Mouse (Mus musculus) forelimb bud, embryonic 11.5 days (tissue): ENCODE results near the gene Rpl29.

Experiments used
- DNase-seq: peaks from one replicate; pipeline ENCODE4 v3.0.0-alpha.2; 2012; ENCODE audit warnings: low read depth, low spot score

Gene Rpl29

DNA sequence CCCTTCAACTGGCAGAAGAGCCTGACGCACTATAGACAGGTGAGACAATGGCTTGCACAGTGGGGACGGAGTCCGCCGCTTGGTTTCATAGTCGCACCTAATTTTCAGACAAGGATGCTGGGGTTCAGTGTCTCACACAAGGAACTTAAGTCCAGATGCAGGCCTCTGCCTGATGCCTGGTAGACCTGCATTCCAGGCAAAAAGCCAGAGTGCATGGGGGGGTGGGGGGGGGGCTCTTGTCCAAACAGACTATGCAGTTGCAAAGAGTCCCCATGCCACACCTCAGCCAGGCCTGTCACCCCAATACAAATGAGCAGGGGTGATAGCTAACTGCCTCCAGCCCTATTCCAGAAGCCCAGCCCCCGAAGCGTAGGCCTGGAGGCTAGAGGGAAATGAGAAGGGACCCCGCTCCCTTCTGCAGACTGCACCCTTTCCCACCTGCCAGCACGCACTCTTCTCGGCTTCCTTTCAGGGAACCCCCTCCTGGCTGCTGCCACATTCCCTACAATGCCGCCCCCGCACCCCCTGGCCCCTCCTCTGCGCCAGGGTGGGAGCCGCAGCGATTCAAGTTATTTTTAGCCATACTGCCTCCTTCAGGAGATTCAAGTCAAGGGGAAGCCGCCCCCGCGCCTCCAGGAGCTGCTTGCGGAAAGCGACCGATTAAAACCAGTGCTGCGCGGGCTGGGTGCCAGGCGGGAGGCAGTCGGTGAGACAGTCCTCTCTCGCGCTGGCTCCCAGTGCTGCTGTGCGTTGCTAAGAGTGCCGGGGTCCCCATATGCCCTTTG, 11.2 kb upstream of the Rpl29 start:
- peak; percentile 59 for DNase-seq

DNA sequence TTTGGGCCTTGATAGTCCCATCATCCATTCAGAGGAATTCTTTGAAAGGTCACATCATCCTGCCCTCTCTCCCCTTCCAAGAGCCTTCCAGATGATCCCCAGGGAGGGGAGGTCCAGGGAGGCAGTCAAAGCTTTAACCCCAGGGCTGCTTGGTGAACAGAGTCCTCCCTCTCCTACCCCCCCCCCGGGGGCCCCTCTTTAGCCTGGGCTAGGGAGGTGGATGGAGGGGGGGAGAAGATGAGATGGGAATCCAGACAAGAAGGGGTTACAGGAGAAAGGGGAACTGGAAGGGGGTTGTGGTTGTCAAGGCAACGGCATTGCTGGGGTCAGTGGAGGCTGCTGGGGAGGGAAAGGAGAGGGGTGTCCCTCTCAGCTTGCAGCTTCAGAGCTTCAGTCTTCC, 8.6 kb upstream of the Rpl29 start:
- DNase-seq = no peak

DNA sequence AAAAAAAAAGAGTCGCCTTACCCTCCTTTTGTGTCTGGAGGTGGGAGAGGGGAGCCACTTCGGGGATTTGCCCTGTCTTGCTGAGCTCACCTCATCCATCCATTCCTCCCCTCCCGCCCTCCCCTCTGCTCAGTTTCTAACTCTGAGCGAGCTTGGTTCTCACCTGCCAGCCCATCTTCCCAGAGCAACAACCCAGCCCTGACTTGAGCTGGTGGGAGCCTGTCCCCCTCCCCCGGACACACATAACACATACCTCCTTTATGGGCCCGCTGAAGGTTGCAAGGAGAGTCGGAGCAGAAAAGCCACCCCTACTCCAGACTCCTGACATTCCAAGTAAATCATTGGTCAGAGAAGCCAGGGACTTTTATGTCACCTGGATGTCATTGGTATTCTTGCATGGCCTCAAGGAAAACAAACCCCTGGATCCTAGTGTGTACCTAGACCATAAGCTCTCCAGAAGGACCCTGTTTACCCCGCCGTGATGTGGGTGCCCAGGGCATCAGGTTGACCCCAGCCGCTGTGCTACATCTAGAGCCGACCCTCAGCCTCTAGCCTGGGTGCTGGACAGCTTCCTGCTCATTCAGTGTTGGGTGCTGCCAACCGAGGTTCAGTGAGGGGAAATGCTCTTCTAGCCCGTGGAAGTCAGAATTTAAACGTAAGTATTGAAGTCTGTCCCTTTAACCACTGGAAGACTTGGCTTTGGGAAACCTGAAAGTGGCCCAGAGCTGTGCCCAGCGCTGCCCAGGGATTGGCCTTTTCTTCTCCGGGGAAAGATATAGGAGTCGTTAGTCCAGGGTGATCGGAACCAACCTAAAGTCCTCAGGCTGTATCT, 8.0 kb upstream of the Rpl29 start:
- DNase-seq = no peak

DNA sequence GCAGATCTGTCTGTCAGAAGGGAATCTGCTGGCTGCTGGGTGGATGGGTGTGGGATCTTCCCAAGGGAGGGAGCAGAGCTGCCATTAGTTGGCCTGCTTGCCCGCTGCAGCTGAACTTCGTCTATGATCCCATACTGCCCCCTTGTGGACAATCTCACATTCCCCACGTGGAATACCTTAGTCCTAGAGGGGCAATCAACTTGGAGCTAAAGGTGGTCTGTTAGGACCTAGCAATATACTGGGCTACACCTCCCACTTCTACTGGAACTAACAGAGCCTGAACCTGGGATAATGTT, 7.4 kb upstream of the Rpl29 start:
- DNase-seq = peak; percentile 97

DNA sequence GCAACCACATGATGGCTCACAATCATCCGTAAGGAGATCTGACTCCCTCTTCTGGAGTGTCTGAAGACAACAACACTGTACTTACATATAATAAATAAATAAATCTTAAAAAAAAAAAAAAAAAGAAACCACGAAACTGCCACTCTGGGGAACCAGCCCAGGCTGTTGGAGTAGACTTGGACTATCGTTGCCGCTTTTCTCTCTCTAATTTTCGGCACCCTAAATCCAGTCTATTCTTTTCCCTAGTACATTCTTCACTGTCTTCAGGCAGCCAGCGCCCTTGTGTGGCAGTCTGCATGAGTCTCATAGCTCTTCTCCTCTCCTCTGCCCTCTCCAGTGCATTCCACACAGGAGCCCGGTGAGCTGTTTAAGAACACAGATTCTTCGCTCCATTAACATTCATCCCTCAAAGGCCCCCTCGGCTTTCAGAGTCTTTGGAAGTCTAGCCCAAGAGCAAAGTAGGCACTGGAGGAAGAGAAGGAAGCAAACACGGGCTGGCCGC, 484 bp upstream of the Rpl29 start:
- DNase-seq = no peak

DNA sequence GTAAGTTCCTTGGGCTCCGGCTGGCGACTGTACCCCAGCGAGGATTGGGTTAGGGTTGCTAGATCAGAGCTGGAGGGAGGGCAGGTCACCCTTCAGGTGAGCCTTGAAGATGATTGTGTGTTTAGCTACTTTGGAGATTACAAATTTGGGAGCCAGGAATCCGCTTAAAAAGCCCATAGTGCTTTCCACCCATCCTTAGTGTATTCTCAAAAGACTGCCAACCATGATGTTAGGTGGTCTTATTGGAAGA, 686 bp downstream of the Rpl29 start:
- no peak for DNase-seq

DNA sequence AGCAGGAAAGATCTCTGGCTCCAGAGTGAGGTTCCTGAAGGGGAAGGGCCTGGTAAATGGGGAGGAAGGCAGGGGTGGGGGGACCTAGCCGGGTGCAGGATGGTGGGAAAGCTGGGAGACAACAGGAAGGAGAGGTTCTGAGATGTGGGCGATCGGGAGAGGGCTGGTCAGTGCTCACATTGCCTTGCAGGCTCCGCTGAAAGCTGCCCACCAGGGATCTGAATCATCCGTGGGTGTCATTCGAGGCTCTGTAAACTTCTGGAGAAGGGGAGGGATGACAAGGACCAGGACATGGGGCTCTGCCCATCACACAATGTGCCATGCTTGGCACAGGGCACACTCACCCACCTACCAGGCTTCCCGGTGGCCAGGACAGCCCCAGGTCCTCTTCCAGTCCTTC, 4.1 kb downstream of the Rpl29 start:
- no peak for DNase-seq

DNA sequence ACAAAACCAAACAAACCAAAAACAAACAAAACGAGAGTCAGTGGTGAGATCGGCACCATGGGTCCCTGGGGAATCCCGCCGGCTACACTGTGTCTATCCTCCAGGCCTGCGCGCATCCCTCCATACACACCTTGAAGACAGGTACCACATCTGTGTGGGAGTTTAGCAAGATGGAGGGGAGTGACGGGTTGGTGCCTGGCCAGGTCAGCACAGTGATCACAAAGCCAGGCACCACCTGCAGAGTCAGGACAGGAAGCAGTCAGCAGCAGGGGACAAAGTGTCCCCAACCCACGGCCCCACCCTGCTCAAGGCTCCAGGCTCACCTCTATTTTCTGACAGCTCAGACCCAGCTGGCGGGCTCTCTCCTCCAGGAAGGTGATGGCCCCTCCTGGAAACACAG, 7.3 kb downstream of the Rpl29 start:
- no peak for DNase-seq

DNA sequence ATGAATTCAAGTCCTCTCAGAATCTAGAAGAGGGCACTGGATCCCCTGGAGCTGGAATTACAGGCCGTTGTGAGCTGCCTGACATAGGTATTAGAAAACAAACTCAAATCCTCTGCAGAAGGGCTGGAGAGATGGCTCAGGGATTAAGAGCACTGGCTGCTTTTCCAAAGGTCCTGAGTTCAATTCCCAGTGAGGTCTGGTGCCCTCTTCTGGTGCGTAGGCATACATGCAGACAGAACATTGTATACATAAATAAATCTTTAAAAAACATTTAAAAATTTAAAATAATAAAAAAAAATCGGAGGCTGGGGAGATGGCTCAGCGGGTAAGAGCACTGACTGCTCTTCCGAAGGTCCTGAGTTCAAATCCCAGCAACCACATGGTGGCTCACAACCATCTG, 13.4 kb downstream of the Rpl29 start:
- no peak for DNase-seq

DNA sequence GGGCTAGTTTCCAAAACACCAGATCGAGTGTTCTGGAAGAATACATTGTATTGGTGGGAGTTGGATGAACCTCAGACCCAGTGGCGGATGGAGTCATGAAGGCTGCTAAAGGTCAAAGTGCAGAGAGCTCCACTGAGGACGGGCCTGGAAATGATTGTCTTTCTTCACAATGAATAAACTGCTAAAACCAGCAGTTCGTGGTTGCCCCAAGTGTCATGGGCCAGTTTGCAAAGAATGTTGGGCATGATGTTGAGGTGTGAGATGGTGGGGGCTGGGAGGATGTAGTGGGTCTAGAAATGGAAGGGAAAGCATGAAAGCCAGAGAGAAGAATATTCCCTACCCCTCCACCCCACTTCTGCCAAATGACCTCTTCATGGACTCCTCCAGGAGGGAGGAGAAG, 15.6 kb downstream of the Rpl29 start:
- no peak for DNase-seq

DNA sequence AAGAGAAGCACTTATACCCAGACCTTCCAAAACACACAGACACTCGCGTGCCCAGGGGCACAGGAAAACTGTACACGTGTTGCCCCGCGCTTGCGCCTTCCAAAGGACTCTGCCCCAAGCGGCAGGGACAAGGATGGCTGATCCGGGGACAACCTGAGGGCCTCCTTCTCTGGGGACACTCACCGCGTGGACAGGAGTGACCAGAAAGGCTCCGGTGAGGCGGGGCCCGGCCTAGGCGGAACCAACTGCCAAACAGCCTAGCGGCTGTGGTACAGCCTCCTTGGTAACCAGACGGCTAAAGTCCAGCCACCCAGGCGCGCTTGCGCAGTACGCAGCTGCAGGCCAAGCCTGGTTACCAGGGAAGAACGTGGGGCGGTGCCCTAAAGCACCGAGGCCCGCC, 18.1 kb downstream of the Rpl29 start, which contains the start of the genes Abhd14b and Abhd14a:
TSS of gene Abhd14b (plus strand) at position 112 of the 400 bp plus-strand sequence.
TSS of gene Abhd14a (minus strand) at position 331 of the 400 bp plus-strand sequence.
- DNase-seq = peak; percentile 91

DNA sequence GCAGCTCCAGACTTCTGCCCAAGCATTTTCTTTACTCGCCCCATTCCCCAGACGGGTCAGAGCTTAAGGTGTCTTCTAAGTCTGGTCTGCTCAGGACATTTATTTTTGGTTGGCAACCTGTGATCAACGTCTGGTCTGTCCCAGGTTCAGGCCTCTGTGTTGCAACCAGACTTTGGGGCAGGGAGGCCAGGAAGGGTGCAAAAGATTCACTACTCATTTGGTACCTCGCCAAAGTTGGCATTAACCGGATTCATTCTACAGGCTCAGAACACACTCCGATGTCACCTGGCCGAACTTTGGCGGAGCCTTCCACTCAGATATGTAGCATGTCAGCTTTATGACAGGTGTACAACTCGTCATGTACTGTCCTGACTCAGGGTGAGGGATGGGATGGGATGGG, 18.7 kb downstream of the Rpl29 start:
- no peak for DNase-seq

DNA sequence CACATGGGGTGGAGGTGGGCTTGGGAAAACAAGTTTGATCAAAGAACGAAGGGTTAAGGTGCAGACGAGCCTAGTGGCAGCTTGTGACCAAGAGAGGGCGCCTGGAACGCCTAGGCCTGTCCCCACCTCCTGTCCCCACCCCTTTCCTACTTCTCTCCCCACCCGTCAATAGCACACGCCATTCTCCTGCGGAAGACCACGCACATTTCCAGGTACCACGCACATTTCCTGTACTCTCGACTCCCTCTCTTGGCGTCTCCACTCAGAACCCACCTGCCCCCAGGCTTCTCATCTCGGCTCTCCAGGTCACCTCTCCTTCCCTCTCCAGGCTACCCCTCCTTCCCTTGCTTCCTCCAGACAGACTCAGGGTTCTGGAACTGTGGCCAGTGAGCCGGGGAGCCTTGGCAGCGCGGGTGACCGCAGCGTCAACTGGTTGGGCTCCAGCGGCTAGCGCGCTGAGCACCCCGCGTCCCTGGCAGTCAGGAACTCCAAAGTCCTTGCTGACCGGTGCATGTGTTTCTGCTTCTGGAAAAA, 19.3 kb downstream of the Rpl29 start:
- DNase-seq = no peak

DNA sequence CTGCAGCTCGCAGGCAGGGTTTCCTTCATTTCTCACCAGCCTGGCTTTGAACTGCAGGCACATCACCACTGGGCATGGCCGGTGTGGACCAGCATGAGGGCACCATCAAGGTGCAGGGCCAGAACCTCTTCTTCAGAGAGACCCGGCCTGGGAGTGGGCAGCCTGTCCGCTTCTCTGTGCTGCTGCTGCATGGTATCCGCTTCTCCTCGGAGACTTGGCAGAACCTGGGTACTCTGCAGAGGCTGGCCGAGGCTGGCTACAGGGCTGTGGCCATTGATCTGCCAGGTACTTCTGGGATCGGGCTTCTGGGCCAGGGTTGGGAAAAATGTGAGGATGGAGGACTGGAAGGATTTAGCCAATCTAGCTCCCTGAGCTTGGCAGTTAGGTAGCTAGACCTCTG, 20.7 kb downstream of the Rpl29 start:
- DNase-seq = no peak

DNA sequence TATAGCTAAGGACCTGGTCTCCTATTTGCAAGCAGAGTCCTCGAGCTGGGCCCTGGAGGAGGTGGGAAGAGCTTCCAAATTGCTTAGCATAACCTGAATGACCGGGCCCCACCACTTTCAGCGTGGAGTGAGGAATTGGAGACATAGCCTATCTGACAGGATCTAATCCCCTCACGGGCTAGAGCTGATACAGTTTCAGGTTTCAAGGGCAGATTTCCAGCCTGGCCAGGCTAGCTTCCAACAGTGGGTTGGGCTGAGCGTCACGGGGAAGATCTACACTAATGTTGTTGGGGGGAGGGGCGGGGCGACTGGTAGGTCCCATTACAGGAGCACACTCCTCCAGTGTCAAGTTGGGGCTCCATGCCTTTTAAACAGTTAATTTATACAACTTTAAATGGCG, 21.4 kb downstream of the Rpl29 start:
- DNase-seq = no peak

DNA sequence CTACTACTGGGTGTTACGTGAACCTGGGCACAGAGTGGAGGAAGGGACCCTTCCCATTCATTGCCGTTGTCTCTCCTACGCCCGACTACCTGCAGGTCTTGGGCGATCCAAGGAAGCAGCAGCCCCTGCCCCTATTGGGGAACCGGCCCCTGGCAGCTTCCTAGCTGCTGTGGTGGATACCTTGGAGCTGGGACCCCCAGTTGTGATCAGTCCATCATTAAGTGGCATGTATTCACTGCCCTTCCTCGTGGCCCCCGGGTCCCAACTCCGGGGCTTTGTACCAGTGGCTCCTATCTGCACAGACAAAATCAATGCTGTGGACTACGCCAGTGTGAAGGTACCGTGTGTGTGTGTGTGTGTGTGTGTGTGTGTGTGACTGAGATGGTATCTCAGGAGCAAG, 22.0 kb downstream of the Rpl29 start:
- no peak for DNase-seq

DNA sequence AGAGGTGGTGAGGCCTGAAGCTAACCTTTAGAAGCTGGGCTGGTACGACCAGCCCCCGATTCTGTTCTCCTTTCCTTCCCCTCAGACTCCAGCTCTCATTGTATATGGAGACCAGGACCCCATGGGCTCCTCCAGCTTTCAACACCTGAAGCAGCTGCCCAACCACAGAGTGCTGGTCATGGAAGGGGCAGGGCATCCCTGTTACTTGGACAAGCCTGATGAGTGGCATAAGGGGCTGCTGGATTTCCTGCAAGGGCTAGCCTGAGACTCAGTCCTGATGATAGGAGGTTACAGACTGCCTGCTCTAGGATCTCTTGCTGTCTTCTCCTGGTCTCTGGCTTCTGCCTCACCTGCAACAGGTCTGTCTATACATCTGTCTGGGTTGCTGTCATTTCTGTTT, 22.6 kb downstream of the Rpl29 start:
- no peak for DNase-seq

DNA sequence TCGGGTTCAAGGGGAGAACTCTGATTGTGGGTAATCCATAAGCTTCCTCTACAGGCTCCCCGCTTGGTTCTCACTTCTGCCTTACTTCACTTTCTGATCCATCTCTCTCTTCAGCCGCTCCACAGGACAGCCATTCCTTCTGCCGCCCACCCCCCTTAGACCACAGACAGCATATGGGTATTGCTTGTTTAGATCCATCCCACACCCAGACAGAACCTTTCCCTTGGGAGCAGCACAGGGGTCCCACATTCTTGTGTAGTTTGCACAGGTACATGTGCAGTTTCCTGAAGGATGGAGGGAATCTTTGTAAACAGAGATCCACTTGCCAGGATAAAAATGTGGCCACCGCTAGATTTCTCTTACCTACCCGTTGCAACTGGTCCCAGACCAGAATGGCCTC, 23.1 kb downstream of the Rpl29 start:
- DNase-seq = no peak

DNA sequence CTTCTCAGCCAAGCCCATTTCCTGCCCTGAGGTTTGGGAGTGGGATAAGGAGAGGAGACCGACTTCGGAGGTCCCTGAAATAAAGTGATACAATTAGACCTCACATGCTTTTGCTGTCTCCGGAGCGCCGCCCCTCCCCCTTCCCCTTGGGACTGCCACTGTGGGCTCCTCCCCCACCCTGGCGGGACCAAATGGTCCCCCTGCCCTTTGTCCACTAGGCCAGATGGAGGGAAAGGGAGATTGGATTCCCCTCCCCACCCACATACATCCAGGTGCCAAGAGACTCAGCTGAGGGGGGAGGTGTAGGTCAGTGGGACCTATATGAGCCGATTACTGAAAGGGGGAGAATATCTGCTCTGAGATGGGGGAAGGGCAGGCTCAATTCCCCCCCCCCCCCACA, 23.6 kb downstream of the Rpl29 start:
- DNase-seq = no peak

DNA sequence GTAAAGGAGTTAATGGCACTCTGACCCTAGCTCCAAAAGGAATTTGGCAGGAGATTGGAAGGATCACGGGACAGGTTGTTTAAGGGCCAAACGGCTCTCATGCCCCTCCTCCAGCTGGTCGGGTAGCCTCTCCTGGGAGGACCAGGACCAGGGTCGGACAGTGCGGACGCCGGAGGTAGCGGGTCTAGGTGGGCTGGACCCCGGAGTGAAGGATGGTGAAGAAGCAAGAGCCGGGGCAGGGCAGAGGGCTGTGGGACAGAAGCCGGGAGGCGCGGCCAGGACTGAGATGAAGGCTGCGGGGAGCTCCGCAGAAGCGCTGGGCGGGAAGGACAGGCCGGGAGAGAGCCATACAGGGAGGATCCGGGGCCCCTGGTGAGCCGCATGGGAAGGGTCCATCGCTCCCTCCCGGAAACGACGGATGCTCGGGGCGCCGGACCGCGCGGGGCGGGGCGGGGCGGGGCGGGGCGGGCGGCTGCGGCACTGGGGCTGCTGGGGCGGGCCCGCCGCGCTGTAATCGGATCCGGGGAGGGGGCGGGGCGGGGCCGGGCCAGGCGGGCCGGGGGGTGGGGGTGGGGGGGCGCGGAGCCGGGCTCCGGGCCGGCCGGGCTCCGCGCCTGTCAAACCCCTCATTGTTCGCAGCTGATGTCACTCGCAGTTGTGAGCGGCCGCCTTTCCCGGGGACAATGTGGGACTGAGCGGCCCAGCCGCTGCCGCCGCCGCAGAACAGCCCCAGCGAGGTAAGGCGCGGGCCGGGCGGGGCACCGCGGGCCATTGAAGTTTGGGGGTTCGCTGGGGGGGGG, 24.2 kb downstream of the Rpl29 start, which contains the start of gene Pcbp4:
TSS of gene Pcbp4 (plus strand) at position 21 of the 800 bp plus-strand sequence.
- DNase-seq = no peak

DNA sequence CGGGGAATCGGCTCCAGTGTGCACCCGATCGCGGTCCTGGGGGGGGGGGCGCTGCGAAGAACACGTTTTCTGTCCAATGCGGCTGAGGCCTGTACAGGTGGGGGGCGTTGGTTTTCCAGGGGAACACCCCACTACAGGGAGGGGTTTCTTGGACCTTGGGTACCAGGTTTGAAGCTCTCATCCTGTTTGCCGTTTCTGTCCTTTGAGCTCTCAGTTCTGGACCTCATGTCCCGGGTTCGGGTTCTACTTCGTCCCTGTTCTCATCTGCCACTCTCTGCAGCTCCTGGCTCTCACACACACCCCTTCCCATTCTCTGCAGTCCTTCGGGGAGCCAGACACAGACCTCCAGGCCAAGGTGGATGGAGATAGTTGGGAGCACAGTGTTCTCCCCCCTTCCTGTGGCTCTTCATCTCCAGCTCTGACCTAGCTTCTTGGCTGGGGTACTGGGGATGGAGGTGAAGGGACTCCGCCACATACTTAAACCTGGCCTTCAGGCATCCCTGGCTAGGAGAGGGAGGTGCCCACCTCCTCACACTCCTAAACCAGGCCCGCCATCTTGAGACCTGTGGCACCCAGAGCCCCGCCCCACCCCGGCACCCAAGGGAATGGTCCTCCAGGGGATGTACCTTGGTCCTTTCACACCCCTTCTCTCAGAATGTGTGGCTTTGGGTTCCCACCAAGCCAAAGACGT, 25.0 kb downstream of the Rpl29 start:
- DNase-seq = no peak
